ENCODE assay signal across 18 mouse cellular contexts in genomic region chr5:130200233-130201029, GRCm38 (mm10). TPM values are rescaled to one million over a fixed set of nuclear protein-coding genes. Genes with fewer than 3 reads are reported as not detected.
DNase-seq lines count a peak whose midpoint lies in the region; ATAC-seq and TF ChIP-seq lines count a peak whose summit lies in the region.
"Had no signal": no experiment of that assay in that cellular context is flagged by ENCODE, and none has a peak within 500 bp of the region (broad histone marks: within the 10 kb centered on the region; RNA-seq: fewer than 3 reads in every experiment).

No protein-coding gene starts in this region.

- H3K27ac ChIP-seq in intestine, embryonic 15.5 days, result 0 out of 2 replicates have a peak overlapping the region, but pooled peaks have one; percentile 40
- H3K27ac ChIP-seq in lung, postnatal 0 days (ENCODE audit: low read length), result peak overlapping the region; percentile 69
- H3K27ac ChIP-seq: heart, adult 2 months; limb, embryonic 10.5 days; midbrain, embryonic 15.5 days had no signal

- no peaks in the 10 kb centered on the region for H3K27me3 ChIP-seq in intestine, embryonic 15.5 days (replicated peaks)
- H3K27me3 ChIP-seq in lung, postnatal 0 days (replicated peaks; ENCODE audit: insufficient read depth, low read length), result no peaks in the 10 kb centered on the region
- H3K27me3 ChIP-seq: CH12.LX; midbrain, embryonic 15.5 days; Patski had no signal

- intact Hi-C loops in left cerebral cortex, postnatal 25 days (cut with DNase I), result no loop called here

- H3K4me1 ChIP-seq in intestine, embryonic 15.5 days (replicated peaks), result no peaks in the 10 kb centered on the region
- H3K4me1 ChIP-seq in lung, postnatal 0 days (ENCODE audit: insufficient read depth, low read depth, low read length), result no peaks in the 10 kb centered on the region
- H3K4me1 ChIP-seq: limb, embryonic 10.5 days; midbrain, embryonic 15.5 days had no signal

- TF ChIP-seq EP300 in lung, postnatal 0 days (IDR thresholded peaks at IDR 0.05), result peak; percentile 90

- H3K9me3 ChIP-seq in intestine, embryonic 15.5 days, result no peaks in the 10 kb centered on the region
- H3K9me3 ChIP-seq in lung, postnatal 0 days (ENCODE audit: low read length), result no peaks in the 10 kb centered on the region
- H3K9me3 ChIP-seq: limb, embryonic 10.5 days; midbrain, embryonic 15.5 days had no signal

- no peak for TF ChIP-seq CTCF in lung, postnatal 0 days (IDR thresholded peaks at IDR 0.05)

- no peak overlapping the region for H3K4me2 ChIP-seq in intestine, embryonic 15.5 days (replicated peaks)
- H3K4me2 ChIP-seq in lung, postnatal 0 days (replicated peaks; ENCODE audit: low read depth, low read length), result no peak overlapping the region
- H3K4me2 ChIP-seq: midbrain, embryonic 15.5 days had no signal

- WGBS in intestine, embryonic 15.5 days, result 70% methylated on average over 10 of the region's 10 CpGs
- 56% methylated on average over 10 of the region's 10 CpGs for WGBS in lung, postnatal 0 days

- H3K4me3 ChIP-seq in intestine, embryonic 15.5 days (replicated peaks), result no peak overlapping the region
- no peak overlapping the region for H3K4me3 ChIP-seq in lung, postnatal 0 days (ENCODE audit: low read depth, low read length)
- H3K4me3 ChIP-seq: heart, adult 2 months; limb, embryonic 10.5 days; midbrain, embryonic 15.5 days had no signal

- peak; percentile 73 for DNase-seq in kidney, adult 11 months
- DNase-seq in kidney, postnatal 14 days, result peak; percentile 77
- DNase-seq in lung, postnatal 0 days (ENCODE audit: low spot score), result peak; percentile 84
- DNase-seq in left cerebral cortex, postnatal 25 days (ENCODE audit: low spot score in 2 of 2), result no peak
- DNase-seq in left cerebral cortex, adult 11 months (ENCODE audit: low spot score), result no peak
- DNase-seq in cerebellum, postnatal 4 days (ENCODE audit: low spot score in 2 of 2), result no peak
- DNase-seq: adrenal gland, adult 2 months; cerebellum, adult 9-11 months; heart, adult 2 months; heart, postnatal 10 days; right cerebral cortex, postnatal 4 days; thymus, postnatal 25 days had no signal

- H3K9ac ChIP-seq in intestine, embryonic 15.5 days, result no peak overlapping the region
- no peak overlapping the region for H3K9ac ChIP-seq in lung, postnatal 0 days (replicated peaks; ENCODE audit: low read depth)
- H3K9ac ChIP-seq: midbrain, embryonic 15.5 days had no signal

- peaks cover 11% of the 10 kb centered on the region for H3K36me3 ChIP-seq in intestine, embryonic 15.5 days
- H3K36me3 ChIP-seq in lung, postnatal 0 days (ENCODE audit: insufficient read depth, low read length), result peaks cover 12% of the 10 kb centered on the region

- peak; percentile 74; the same call in 1 of the 2 replicates for ATAC-seq in intestine, embryonic 15.5 days
- ATAC-seq in lung, postnatal 0 days, result peak; percentile 95
- ATAC-seq: hindbrain, embryonic 16.5 days; midbrain, embryonic 15.5 days; Patski had no signal

RNA-seq across cellular contexts. Expression of gene Tmem248, which starts 16.4 kb away (rescaled TPM):
- 38.9 and 40.2 TPM in 2 replicates for polyA plus RNA-seq in intestine, embryonic 15.5 days (2015; fragmentation: Nextera tagmentation; extraction: Ambion mirVana)
- 41.0 and 46.4 TPM in 2 replicates for polyA plus RNA-seq in lung, postnatal 0 days (2015; fragmentation: Nextera tagmentation; extraction: Ambion mirVana)
- total RNA-seq in left cerebral cortex, postnatal 25 days (2021), result 10 to 100 TPM; 39.3 to 42.9 TPM

RNA-seq across cellular contexts. Expression of gene Rabgef1, which starts 28.8 kb away (rescaled TPM):
- polyA plus RNA-seq in intestine, embryonic 15.5 days (2015; fragmentation: Nextera tagmentation; extraction: Ambion mirVana), result 22.3 and 26.8 TPM in 2 replicates
- 48.4 and 50.5 TPM in 2 replicates for polyA plus RNA-seq in lung, postnatal 0 days (2015; fragmentation: Nextera tagmentation; extraction: Ambion mirVana)
- 10 to 100 TPM; 55.8 to 57.4 TPM for total RNA-seq in left cerebral cortex, postnatal 25 days (2021)

RNA-seq across cellular contexts. Expression of gene Sbds, which starts 54.9 kb away (rescaled TPM):
- polyA plus RNA-seq in intestine, embryonic 15.5 days (2015; fragmentation: Nextera tagmentation; extraction: Ambion mirVana), result 75.0 and 75.9 TPM in 2 replicates
- 94.8 and 97.5 TPM in 2 replicates for polyA plus RNA-seq in lung, postnatal 0 days (2015; fragmentation: Nextera tagmentation; extraction: Ambion mirVana)
- total RNA-seq in left cerebral cortex, postnatal 25 days (2021), result 10 to 100 TPM; 73.5 to 75.5 TPM

RNA-seq across cellular contexts. Expression of gene Tyw1, which starts 55.0 kb away (rescaled TPM):
- 23.5 and 24.0 TPM in 2 replicates for polyA plus RNA-seq in intestine, embryonic 15.5 days (2015; fragmentation: Nextera tagmentation; extraction: Ambion mirVana)
- 16.1 and 16.5 TPM in 2 replicates for polyA plus RNA-seq in lung, postnatal 0 days (2015; fragmentation: Nextera tagmentation; extraction: Ambion mirVana)
- 10 to 100 TPM; 15.5 to 16.4 TPM for total RNA-seq in left cerebral cortex, postnatal 25 days (2021)

RNA-seq across cellular contexts. Expression of gene Kctd7, which starts 55.8 kb away (rescaled TPM):
- 3.8 and 3.9 TPM in 2 replicates for polyA plus RNA-seq in intestine, embryonic 15.5 days (2015; fragmentation: Nextera tagmentation; extraction: Ambion mirVana)
- polyA plus RNA-seq in lung, postnatal 0 days (2015; fragmentation: Nextera tagmentation; extraction: Ambion mirVana), result 5.1 and 5.5 TPM in 2 replicates
- total RNA-seq in left cerebral cortex, postnatal 25 days (2021), result 10 to 100 TPM; 10.3 to 11.8 TPM

Comparison
In these comparisons a context has a peak if more than half of its experiments do, and no peak if none do; other contexts are left out.
1. DNase-seq: peak in kidney, adult 11 months (single experiment), kidney, postnatal 14 days (single experiment) and lung, postnatal 0 days (single experiment); none in left cerebral cortex, postnatal 25 days (0 of 2), left cerebral cortex, adult 11 months (single experiment) and cerebellum, postnatal 4 days (0 of 2).